ENCODE assay signal across 8 mouse cellular contexts in the genomic region with DNA sequence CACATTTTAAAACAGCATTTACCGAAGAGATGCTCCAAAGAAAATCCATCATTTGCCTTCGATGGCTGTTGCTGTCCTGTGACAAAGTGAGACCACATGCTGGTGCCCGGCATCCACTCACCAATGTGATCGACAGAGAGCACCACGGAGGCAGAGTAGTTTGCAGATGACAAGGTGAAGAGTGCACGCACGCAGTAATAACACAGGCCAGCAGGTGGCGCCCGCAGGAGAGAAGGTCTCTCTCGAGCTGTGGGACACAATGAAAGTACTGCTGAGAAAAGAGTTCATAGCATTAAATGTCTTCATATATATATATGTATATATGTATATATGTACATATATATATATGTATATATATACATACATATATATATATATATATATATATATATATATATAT.
DNase-seq lines count a peak whose midpoint lies in the region; ATAC-seq and TF ChIP-seq lines count a peak whose summit lies in the region.

No protein-coding gene starts in this region.

- no peak overlapping the region for H3K4me2 ChIP-seq in midbrain, embryonic 12.5 days (replicated peaks)
- no peak overlapping the region for H3K4me2 ChIP-seq in midbrain, embryonic 15.5 days
- H3K4me2 ChIP-seq in forebrain, embryonic 16.5 days (ENCODE audit: low read length): no peak overlapping the region
- H3K4me2 ChIP-seq in lung, embryonic 14.5 days: no peak overlapping the region

- no peaks in the 10 kb centered on the region for H3K9me3 ChIP-seq in midbrain, embryonic 12.5 days
- no peaks in the 10 kb centered on the region for H3K9me3 ChIP-seq in midbrain, embryonic 15.5 days
- H3K9me3 ChIP-seq in forebrain, embryonic 16.5 days (ENCODE audit: control insufficient read depth, low read length): no peaks in the 10 kb centered on the region; the same call in 1 of the 2 replicates
- no peaks in the 10 kb centered on the region for H3K9me3 ChIP-seq in lung, embryonic 14.5 days (ENCODE audit: low read depth, low read length)

- H3K4me1 ChIP-seq in midbrain, embryonic 12.5 days: peaks cover 12% of the 10 kb centered on the region
- peaks cover 14% of the 10 kb centered on the region for H3K4me1 ChIP-seq in midbrain, embryonic 15.5 days
- peaks cover 9% of the 10 kb centered on the region for H3K4me1 ChIP-seq in forebrain, embryonic 16.5 days (replicated peaks; ENCODE audit: control insufficient read depth, insufficient read depth, low read length)
- H3K4me1 ChIP-seq in lung, embryonic 14.5 days (ENCODE audit: insufficient read depth): no peaks in the 10 kb centered on the region

- no peak overlapping the region for H3K4me3 ChIP-seq in midbrain, embryonic 12.5 days
- H3K4me3 ChIP-seq in midbrain, embryonic 15.5 days: no peak overlapping the region
- H3K4me3 ChIP-seq in forebrain, embryonic 16.5 days (replicated peaks; ENCODE audit: low read length): no peak overlapping the region
- no peak overlapping the region for H3K4me3 ChIP-seq in lung, embryonic 14.5 days (ENCODE audit: low read depth, low read length)

- 16% methylated on average over 10 of the region's 10 CpGs for WGBS in midbrain, embryonic 12.5 days
- WGBS in midbrain, embryonic 15.5 days: 18% methylated on average over 10 of the region's 10 CpGs
- 17% methylated on average over 10 of the region's 10 CpGs for WGBS in forebrain, embryonic 16.5 days
- 9% methylated on average over 10 of the region's 10 CpGs for WGBS in lung, embryonic 14.5 days

- no peak overlapping the region for H3K9ac ChIP-seq in midbrain, embryonic 12.5 days (replicated peaks)
- no peak overlapping the region for H3K9ac ChIP-seq in midbrain, embryonic 15.5 days
- no peak overlapping the region for H3K9ac ChIP-seq in forebrain, embryonic 16.5 days (replicated peaks; ENCODE audit: low read depth, low read length)
- H3K9ac ChIP-seq in lung, embryonic 14.5 days: no peak overlapping the region

- no peaks in the 10 kb centered on the region for H3K36me3 ChIP-seq in midbrain, embryonic 12.5 days
- H3K36me3 ChIP-seq in midbrain, embryonic 15.5 days (replicated peaks): no peaks in the 10 kb centered on the region
- H3K36me3 ChIP-seq in forebrain, embryonic 16.5 days (ENCODE audit: control insufficient read depth, insufficient read depth): no peaks in the 10 kb centered on the region
- no peaks in the 10 kb centered on the region for H3K36me3 ChIP-seq in lung, embryonic 14.5 days (ENCODE audit: insufficient read depth)

- no peak overlapping the region for H3K27ac ChIP-seq in midbrain, embryonic 12.5 days (replicated peaks)
- H3K27ac ChIP-seq in midbrain, embryonic 15.5 days: no peak overlapping the region
- H3K27ac ChIP-seq in forebrain, embryonic 16.5 days (ENCODE audit: low read length): no peak overlapping the region
- no peak overlapping the region for H3K27ac ChIP-seq in lung, embryonic 14.5 days (ENCODE audit: low read depth)

- peak; percentile 25 for DNase-seq in c-Kit-positive CD71-negative TER-119-negative erythroid progenitor cells, embryonic 14.5 days (ENCODE audit: low read depth)
- DNase-seq in kidney, postnatal 14 days: peak; percentile 69
- peak; percentile 89 for DNase-seq in lung, embryonic 14.5 days
- peak; percentile 78 to 86 for DNase-seq in right cerebral cortex, adult 2 months (ENCODE audit: low spot score in 2 of 2)
- peak; percentile 33 for DNase-seq in urinary bladder, postnatal 10 days (ENCODE audit: low spot score)

- peaks cover 22% of the 10 kb centered on the region for H3K27me3 ChIP-seq in midbrain, embryonic 12.5 days
- H3K27me3 ChIP-seq in midbrain, embryonic 15.5 days (replicated peaks): no peaks in the 10 kb centered on the region
- H3K27me3 ChIP-seq in forebrain, embryonic 16.5 days (replicated peaks; ENCODE audit: control insufficient read depth, insufficient read depth, low read length): no peaks in the 10 kb centered on the region
- no peaks in the 10 kb centered on the region for H3K27me3 ChIP-seq in lung, embryonic 14.5 days (ENCODE audit: insufficient read depth, low read length)

- ATAC-seq in midbrain, embryonic 12.5 days (ENCODE audit: low FRiP score, low read depth): 0 out of 2 replicates have a peak, but pooled peaks have one; percentile 38
- no peak for ATAC-seq in midbrain, embryonic 15.5 days (replicated peaks)
- peak; percentile 55; the same call in 1 of the 2 replicates for ATAC-seq in forebrain, embryonic 16.5 days
- peak; percentile 55; the same call in 1 of the 2 replicates for ATAC-seq in lung, embryonic 14.5 days (ENCODE audit: insufficient read depth)

- TF ChIP-seq CTCF in lung, embryonic 14.5 days (IDR thresholded peaks at IDR 0.05; ENCODE audit: low read depth): peak; percentile 88

Comparison
In these comparisons a context has a peak if more than half of its experiments do, and no peak if none do; other contexts are left out.
1. DNase-seq: peak in every context shown above with its lines; median percentile 89 in lung, embryonic 14.5 days; 82 in right cerebral cortex, adult 2 months; 69 in kidney, postnatal 14 days; 33 in urinary bladder, postnatal 10 days; 25 in c-Kit-positive CD71-negative TER-119-negative erythroid progenitor cells, embryonic 14.5 days.